Mouse (Mus musculus): ENCODE measurements around the gene Lemd2.

Lemd2 gene

DNA sequence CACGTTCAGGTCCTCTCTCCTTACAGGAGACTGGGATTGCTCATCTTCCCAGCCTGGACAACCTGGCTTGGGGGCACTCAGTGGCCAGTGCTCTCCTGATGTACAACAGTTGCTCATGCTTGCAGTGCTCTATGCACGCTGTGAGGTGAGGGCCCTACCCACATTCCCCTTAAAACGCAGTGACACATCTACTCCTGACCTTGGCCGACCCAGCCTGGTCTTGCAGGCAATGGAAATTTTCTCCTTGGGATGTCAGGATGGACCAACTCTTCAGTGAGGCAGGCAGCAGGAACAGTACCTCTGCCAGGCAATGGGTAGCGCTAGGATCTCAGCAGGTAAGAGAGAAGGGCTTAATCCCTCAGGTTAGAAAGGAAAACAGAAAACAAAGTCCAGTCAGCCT, 17.2 kb downstream of the Lemd2 start:
- no peak for DNase-seq

DNA sequence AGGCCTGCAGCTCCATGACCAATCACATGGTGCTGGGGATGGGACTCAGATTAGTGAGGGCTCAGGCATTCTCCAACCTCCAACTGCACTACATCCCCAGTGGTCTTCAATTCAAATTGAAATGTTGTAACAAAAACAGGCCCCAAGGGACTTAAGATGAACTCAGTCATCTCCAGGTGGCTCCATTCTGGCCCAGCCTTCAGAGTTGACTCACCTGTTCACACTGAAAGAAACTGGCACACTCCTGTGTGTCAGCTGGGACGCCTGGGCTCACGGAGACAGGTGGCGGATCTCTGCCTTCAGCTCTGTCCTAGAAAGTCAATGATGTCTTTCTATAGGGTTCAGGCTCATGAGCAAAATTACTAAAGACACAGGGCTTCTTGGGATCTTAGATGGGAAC, 18.2 kb downstream of the Lemd2 start:
- no peak for DNase-seq

DNA sequence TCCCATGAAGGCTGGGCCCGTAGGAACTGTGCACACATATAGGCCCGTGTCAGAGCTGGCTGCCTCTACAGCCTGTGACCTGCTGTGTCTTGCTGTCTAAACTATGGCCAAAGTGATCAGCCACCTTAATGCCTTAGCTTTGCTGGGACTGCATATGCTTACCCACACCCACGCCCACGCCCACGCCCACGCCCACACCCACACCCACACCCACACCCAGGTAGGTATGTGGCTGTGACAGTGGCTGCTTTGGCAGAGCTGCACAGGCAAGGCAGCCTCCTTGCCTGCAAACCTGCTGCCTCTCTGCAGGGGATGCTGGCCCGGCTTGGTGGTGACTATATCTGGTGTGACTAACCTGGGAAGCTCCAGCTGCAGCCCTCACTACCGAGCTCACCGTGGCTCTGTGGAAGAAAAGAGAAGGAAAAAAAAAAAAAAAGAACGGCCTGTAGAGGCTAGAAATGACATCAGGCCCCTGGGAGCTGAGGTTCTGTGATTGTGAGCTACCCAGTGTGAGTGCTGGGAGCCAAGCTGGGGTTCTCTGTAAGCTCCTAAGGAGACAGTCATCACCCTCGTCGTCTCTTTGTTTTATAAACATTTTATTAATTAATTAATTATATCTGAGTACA, 20.5 kb downstream of the Lemd2 start:
- no peak for DNase-seq

DNA sequence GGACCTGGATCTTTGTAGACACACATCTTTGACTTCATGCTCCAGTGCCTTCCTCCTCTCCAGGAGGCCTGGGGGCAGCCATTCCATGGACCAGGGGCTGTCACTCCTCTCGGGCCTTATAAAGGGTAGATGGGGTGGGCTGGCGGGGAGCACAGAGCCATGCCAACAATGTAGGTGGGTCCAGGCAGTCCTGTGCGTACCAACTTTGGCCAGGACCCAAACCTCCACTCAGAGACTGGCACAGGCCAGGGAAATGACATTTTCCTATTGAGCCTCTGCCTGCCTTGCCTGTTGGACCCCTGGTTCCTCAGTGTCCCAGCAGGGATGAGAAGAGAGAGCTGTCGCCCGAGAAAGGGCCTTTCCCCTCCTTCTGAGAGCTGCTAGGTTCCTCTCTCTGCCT, 21.9 kb downstream of the Lemd2 start:
- DNase-seq, result no peak

DNA sequence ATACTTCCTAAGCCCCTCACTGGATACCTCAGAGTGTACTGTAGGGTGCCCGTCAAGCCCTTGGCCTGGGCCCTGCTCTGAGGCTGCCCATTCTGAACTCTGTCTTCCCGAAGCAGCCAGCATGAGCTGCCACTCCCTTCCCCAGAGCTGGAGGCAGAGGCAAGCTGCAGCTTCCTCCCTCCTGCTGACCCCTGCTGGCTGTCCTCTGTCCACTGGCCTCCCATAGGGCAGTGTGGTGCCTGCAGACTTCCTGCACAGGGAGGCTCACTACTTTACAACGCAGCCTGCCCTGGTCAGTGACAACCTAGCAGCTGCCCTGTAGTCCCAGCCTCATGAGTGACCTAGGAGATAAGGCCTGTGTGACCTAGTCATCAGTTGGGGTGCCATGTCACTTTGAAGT, 22.6 kb downstream of the Lemd2 start:
- no peak for DNase-seq

DNA sequence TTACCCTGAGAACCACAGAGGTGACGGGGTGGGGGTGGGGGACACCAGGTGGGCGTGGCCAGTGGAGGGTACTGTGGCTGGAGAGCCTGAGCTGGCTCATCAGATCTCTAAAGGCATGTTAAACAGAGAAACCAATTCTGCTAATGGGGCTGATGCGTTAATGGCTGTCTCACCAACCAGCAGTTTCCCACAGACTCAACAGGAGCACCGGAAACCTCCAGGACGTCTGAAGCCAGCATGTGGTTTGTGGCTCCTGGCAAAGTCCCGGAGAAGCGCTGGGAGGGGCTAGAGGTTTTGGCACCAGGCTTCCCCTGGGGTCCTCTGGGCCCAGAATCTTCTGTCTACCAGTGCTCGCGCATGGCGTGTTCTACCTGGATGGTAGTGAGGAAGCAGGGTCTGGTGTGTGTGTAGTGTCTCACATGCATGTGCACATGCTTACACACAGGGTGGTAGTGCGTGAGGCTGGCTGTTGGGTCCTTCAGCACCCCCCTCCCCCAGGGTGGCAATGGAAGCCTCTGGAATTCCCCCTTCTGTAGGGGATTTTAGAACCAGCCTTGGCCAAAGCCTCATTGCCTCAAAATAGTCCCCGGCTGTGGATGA, 24.5 kb downstream of the Lemd2 start:
- no peak for DNase-seq

DNA sequence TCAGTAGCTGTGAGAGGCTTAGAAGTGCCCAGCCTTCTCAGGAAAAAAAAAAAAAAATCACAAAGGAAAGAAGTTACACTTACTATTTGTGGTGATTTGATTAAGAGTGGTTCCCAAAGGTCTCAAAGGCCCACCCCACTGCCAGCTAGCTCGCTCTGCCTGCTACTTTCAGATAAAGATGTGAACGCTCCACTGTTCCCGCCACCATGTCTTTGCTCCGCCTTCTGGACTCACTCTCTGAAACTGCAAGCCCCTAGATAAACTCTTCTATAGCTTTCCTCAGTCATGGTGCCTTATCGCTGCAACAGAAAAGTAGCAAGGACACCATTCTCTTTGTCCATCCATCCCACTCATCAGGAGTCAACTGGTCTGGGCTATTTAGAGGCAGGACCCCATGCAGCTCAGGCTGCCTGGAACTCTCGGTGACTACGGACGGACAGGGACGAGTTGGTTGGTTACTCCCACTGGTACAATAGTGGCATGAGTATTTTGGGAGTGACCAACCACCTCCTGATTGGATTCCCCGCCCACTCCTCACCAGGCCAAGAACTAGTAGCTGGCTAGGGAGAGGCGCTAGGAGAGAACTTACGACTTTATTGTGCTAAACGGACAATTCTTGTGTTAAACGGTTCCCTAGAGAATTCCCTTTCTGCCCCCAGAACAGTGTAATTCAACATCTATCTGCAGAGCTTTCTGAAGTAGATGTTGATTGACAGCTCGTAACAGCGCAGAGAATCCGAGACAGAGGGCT, 25.7 kb downstream of the Lemd2 start:
- no peak for DNase-seq

DNA sequence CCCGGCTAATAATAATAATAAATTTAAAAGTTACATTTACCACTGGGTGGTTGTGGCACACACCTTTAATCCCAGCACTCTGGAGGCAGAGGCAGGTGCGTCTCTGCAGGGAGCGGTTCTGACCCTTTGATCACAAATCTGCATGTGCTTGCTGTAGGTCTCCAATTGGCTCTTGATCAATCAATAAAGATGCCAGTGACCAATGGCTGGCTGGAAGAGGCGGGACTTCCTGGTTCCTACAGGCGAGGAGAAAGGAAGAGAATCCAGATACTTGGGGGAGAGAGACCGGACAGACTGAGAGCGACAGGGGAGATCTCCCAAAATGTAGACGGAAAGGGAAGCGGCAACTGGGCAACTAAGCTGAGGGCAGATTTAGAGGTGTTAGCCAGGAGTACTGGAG, 26.2 kb downstream of the Lemd2 start:
- no peak for DNase-seq

DNA sequence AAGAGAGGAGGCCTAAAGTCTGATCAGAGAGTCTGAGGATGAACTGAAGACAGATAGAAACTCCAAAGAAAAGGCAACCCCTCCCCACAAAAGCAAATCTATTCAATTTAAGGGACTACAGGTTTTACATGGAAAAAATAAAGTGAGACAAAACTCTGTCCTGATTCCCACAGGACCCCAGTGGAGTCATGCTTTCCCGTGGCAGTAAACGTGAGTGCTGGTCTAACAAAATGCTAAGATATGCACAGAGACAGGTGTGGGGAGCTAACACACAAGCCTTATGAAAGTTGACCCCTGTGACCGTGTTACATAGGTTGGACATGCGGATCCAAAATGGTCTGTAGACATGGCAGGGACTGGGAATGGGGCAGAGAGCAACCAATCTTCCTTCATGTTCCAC, 27.5 kb downstream of the Lemd2 start:
- no peak for DNase-seq

DNA sequence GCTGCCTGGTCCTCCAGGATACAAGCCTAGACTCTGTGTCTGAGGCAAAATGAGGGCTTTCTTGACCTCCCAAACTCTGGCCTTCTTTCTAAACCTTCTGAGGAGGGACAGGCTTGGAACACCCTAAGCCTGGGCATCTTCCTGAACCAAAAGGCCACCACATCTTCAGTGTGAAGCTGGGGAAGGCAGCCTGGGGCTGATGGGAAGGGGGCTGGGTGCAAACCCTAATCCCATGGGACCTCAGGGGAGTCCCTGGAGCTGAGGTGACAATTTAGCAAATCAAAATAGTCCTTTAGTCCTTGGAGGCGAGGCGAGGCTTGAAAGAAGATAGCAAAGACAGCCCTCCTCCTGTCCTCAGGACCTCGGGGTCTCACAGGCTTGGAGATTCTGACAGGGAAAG, 28.0 kb downstream of the Lemd2 start:
- no peak for DNase-seq

DNA sequence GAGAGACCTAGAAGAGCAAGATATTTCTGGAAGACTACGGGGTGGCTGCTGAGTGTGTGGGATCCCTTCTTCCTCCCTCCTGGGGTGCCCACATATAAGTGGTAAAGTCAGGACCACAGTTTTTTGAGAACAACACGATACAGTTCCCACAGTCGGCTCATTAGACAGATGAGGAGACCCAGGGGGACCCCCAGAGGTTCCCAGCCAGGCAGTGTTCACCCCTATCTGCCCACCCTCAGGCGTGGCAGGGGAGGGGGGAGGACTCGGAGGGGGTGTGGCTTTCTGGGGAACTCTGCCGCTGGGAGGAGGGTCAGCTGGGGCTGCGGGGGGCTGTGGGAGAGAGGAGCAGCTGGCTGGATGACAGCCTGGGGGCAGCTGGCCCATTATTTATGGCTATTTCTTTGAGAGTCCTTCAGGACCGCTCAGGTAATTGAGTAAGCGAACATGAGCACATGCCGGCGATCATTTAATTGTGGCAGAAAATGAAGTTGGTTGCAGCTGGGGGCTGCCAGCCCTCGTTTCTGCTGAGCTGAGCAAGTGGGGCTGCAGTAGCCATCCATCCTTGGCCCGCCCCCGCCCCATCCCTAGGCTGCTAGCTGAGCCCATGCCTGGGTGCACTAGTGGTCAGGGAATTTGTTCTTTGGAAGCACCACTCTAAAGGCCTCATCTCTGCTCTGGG, 28.9 kb downstream of the Lemd2 start:
- no peak for DNase-seq

DNA sequence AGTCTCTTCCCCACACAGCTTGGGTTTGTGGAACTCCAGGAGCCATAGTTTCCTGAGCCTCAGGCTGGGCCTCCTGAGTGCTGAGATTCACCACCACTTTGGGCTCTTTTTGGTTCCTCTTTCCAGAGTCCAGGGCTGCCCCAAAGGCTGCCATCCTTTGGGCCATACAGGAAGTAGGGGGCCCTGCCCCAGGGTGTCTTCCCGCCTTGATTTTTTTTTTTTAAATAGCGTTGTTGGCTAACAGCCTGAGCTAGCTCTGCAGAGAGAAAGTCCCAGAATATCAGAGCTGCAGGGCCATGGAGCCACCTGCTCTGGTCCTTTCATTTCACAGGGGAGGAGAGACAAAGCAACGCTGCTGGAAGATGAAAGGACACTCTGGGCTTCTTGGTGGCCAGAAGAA, 30.6 kb downstream of the Lemd2 start:
- no peak for DNase-seq

DNA sequence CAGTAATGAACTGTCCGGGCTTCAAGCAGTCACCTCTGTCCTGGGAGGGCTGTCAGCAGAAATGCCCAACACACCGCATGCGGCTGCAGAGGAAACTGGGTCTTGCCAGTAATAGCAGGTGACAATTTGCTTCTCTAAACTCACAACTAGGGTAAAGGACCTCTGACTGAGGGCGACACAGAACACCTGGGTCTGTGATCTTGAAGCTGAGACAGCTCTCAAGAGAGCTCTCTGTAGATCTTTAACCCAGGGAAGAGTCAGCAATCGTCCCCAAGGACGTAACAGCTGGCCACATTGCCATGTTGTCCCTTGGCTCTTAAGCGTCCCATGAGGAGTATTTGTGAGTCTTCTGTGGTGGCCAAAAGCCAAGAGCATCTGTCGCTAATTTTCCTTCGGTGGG, 31.8 kb downstream of the Lemd2 start:
- DNase-seq, result no peak

DNA sequence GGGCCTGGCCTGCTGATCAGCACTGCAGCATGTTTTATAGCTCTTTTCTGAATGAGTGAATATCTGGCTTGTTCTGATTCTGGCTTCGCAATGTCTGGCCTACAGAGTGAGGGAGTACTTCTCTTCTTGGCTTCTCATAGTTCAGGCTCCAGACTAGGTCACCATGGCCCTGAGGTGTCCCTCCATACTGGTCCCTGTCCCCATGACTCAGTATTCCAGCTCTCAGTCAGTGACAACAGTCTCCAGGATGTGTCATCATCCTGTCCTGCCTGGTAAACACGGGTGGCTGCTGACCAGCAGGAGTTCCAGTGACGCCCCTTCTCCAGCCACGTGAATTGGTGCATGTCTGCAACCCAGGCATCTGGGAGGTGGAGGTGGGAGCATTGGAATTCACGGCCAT, 33.1 kb downstream of the Lemd2 start:
- no peak for DNase-seq

DNA sequence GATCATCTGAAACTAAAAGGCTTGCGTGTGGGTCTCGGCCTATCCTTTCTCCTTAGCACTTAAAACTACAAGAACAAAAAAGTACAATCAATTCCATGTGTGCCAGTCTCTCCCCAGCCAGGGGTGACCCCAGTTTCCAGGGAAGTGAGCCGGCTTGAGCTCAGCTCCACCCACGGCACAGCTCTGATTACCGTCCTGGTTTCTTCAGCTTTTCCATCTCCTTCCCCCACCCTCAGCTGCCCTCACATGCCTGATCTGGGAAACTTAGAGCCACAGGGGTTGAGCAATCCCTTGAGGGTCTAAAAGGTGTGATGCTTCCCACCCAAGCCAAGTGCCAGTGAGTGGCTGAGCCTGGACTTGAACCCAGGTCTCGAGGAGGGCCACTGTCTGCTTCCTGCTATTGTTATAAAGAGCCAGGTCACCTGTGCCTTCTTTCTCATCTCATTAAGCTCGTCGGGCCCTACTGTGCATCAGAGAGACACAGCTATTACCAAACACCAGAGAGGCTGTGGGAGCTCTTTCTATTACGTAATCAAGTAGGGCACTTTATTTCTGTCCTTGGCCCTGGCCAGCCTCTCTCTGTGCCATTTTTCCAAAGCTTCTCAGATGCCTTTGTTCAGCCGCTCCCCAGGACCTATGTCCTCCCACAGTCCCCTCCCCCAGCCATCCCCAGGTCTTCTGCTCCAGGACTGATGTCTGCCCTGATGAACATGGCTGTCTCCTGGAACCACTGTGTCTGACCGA, 34.1 kb downstream of the Lemd2 start:
- DNase-seq, result no peak

DNA sequence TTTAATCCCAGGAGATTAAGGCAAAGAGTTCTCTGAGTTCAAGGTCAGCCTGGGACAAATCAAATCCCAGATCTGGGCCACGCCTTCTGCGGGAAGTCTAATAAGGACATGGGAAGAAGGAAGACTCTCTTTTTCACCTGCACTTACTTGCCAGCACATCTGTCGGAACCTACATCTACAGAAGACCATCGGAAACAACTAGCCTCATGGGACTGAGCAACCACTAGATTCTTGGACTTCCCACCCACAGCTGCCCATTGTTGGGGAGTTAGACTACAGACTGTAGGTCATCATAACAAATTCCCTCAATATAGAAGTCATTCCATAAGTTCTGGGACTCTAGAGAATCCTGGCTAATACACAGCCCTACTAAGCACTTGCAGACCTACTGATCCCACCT, 35.7 kb downstream of the Lemd2 start:
- DNase-seq, result no peak

DNA sequence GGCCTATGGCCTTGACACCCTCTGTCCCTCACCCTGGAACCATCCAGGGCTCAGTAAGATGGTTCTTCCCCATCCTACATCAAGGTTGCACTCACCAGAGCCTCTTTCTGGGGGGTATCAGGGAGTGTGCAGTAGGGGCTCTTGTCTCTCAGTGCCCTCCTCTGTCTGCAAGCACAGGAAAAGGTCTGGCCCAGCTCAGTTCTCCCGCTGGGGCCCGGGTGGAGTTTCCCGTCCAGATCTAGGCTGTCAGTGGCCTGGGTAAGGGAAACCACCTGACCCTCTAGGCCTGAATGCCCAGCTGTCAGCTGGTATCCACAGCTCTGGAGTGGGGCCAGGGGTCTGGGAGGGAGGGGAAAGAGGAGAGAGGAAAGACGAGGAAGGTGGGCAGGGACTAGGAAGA, 36.7 kb downstream of the Lemd2 start, which contains the start of gene Ip6k3:
TSS of gene Ip6k3 (minus strand) at position 251 of the 400 bp plus-strand sequence.
- DNase-seq, result no peak

DNA sequence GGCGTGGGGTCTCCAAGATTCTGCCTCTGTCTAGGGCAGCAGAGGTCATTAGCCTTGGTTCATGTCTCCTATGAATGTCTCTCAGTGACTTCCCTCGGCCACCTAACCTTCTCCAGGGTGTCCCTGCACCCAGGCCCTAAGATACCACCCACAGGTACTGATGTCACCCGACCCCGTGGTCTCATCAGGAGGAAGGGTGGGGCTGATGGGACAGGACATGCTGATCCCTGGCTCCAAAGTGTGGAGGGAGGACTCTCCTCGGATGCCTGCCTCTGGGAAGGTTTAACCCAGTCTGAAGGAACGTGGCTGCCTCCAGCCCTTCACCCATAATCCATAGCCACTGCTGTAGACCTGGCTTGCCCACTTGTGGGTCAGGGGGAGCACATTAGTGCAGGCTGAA, 37.4 kb downstream of the Lemd2 start:
- no peak for DNase-seq

DNA sequence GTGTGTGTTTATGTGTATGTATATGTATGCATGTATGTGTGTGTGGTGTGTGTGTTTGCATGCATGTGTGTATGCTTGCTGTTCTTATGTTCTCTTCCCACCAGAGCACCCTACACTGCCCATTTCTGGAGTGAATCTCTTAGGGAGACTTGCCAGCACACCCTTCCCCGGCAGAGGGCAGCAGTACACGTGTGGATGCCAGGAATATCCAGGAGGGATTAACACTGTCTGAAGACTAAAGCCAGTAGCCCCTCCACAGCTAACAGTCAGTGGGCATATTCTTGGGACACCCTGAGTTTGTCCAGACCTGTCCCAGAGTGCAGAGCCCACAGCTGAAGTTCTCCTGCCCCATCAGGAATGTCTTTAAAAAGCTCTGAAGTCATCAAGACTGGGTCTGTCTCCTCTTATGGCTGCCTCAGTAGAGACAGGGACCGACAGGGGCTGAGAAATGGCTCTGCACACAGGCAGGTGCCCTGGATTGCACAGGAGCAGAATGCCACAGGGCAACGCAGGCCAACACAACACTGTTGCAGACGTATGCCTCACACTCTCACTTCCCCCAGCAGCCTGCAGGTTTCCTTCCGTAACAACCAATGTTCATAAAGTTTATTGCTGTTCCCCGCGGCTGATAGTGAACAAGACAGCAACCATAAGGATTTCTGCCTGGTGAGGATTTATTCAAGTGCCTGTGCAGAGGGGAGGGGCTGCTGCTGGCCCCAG, 39.1 kb downstream of the Lemd2 start:
- no peak for DNase-seq

DNA sequence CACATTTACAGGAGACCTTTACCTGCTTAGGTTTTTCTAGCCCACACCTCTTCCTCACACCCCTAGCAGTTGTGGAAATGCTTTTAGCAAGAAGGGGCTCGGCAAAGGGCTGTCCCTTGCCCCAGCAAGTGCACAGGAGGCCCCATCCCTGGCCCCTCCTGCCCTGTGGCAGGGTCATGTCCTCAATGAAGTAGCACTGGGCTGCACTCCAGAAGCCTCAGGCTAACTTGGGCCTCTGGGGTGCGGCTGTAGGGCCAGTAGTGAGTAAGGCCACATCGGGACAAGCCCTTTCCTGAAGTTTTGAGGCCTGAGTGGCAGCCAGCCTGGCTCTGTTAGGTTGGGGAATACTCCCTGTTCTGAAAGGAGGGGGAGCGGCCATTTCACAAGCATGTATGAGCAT, 43.4 kb downstream of the Lemd2 start:
- no peak for DNase-seq

DNA sequence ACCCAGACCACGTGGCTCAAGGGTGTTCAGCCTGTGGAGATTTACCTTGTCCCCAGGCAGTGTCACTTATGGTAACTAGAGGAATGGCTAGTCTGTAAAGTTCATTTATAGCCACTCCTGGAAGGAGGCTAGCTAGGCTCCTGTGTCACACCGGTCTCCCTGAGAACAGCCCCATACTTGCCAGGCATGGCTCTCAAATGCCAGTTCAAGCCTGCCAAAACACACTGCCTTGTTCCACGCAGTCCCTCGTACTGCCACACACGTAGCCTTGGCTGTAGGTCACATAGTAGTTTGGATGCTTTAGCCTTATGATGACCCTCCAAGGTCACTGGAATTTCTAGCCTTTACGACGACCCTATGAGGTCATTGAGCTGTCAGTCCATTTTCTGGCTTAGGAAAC, 45.1 kb downstream of the Lemd2 start:
- DNase-seq, result no peak

DNA sequence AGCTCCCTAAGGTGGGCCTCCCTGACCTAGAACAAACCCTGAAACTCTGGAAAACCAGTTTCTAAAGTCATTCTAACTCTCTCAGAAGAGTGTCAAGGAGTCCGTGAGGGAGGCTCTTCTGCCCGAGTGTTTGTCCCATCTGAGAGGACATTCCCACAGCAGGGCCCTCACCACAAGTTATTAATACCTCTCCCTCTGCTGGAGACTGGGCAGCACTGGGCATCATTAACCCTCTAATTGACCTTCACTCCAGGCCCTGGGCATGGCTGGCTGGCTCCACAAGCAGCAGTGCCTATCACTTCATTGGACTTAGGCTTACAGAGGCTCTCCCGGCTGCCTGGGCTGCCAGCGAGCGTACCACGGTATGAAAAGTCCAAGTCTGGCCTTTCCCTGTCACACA, 45.8 kb downstream of the Lemd2 start:
- DNase-seq, result no peak

Data from spleen, adult 18-20 months (tissue).